Mouse (Mus musculus) erythroblast, embryonic 14.5 days (primary cell): ENCODE measurements around the gene Cdkn2c. TPM values are rescaled to one million over a fixed set of nuclear protein-coding genes. Genes with fewer than 3 reads are reported as not detected.
A peak's percentile ranks its signal among the peaks of the same experiment; 100 is the strongest.

Experiments used
- H3K27me3 ChIP-seq: 2 replicates; pipeline ENCODE4 v1.6.1; 2012; ENCODE audit warnings: inconsistent platforms; ENCODE audit not compliant: control insufficient read depth
- H3K36me3 ChIP-seq: 2 replicates; pipeline ENCODE4 v1.6.1; 2012; ENCODE audit warnings: mild to moderate bottlenecking, inconsistent platforms; ENCODE audit not compliant: control insufficient read depth
- H3K4me1 ChIP-seq: 2 replicates; pipeline ENCODE4 v1.6.1; 2012; ENCODE audit warnings: inconsistent platforms; ENCODE audit not compliant: control insufficient read depth
- H3K4me3 ChIP-seq: replicated peaks from 2 replicates; pipeline ENCODE3; 2012; ENCODE audit warnings: moderate library complexity, mild to moderate bottlenecking, inconsistent platforms
- H3K9me3 ChIP-seq: 2 replicates; pipeline ENCODE4 v1.6.1; 2012; ENCODE audit warnings: low read length, inconsistent platforms, mixed read lengths; ENCODE audit not compliant: control insufficient read depth
- GATA1 ChIP-seq: IDR thresholded peaks from 2 replicates; pipeline ENCODE4 v1.6.1; 2012; ENCODE audit warnings: low read length, inconsistent platforms, mixed read lengths
- TAL1 ChIP-seq: IDR thresholded peaks from 3 replicates; pipeline ENCODE4 v1.6.1; 2012; ENCODE audit warnings: low read length, inconsistent platforms, mixed read lengths
- polyA plus RNA-seq: library from polyadenylated mRNA; stranded (reverse); fragments of >175 nt; gene quantifications from 2 replicates; pipeline ENCODE4 v1.2.3, GENCODE M21; 2012

The Cdkn2c gene
- polyA plus RNA-seq, 1 experiment, result 18.3 TPM

GRCm38 (mm10) chr4:109671941-109672340 lies 5.0 kb upstream of the Cdkn2c start:
- Histone ChIP-seq H3K27me3 (no peaks in the 10 kb centered on the region), H3K4me3 (no peak overlapping the region), H3K4me1 (peaks cover 36% of the 10 kb centered on the region), H3K9me3 (no peaks in the 10 kb centered on the region), H3K36me3 (no peaks in the 10 kb centered on the region)
- TF ChIP-seq GATA1, result no peak
- no peak for TF ChIP-seq TAL1

DNA sequence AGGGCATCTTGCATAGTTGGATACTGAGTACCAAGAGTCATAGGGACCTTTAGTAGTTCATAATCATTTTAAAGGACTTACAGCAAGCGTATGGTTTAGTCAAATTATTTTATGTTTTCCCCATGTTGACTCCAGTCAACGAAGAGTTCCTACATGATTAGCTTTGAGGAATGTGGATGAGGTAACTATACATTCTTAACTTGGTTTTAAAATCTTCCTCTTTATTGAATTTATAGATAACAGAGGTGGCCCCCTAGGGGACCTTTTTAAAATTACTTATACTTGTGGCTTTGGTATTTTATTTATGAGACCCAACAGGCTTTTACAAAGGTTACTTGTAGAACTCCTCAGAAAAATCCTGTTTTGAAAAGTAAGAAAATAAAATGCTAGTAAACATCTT lies 3.2 kb upstream of the Cdkn2c start:
- H3K36me3 ChIP-seq, result no peaks in the 10 kb centered on the region
- H3K9me3 ChIP-seq, result no peaks in the 10 kb centered on the region
- H3K27me3 ChIP-seq, result peaks cover 4% of the 10 kb centered on the region
- no peak overlapping the region for H3K4me3 ChIP-seq
- TF ChIP-seq TAL1, result no peak
- TF ChIP-seq GATA1, result no peak
- peaks cover 30% of the 10 kb centered on the region for H3K4me1 ChIP-seq

- H3K9me3 ChIP-seq, result no peaks in the 10 kb centered on the region
- peaks cover 31% of the 10 kb centered on the region for H3K27me3 ChIP-seq
- no peak for TF ChIP-seq TAL1
- TF ChIP-seq GATA1, result no peak
- peak overlapping the region; percentile 100 for H3K4me3 ChIP-seq
- H3K36me3 ChIP-seq, result peaks cover 12% of the 10 kb centered on the region
- peaks cover 41% of the 10 kb centered on the region for H3K4me1 ChIP-seq
Measured at GRCm38 (mm10) chr4:109667518-109667917, 529 bp upstream of the Cdkn2c start.

- TF ChIP-seq GATA1 (no peak), TAL1 (no peak)
- H3K4me1 ChIP-seq, result peaks cover 36% of the 10 kb centered on the region
- H3K4me3 ChIP-seq, result peak overlapping the region; percentile 100
- peaks cover 46% of the 10 kb centered on the region for H3K27me3 ChIP-seq
- peaks cover 3% of the 10 kb centered on the region for H3K9me3 ChIP-seq
- peaks cover 25% of the 10 kb centered on the region for H3K36me3 ChIP-seq
Measured at GRCm38 (mm10) chr4:109665982-109666460, 968 bp downstream of the Cdkn2c start.

- Histone ChIP-seq H3K4me1 (peaks cover 36% of the 10 kb centered on the region), H3K4me3 (peak overlapping the region; percentile 100), H3K27me3 (peaks cover 53% of the 10 kb centered on the region), H3K9me3 (peaks cover 3% of the 10 kb centered on the region), H3K36me3 (peaks cover 31% of the 10 kb centered on the region)
- TF ChIP-seq GATA1 (no peak), TAL1 (no peak)
Measured at GRCm38 (mm10) chr4:109665101-109665981, 1.6 kb downstream of the Cdkn2c start.

GRCm38 (mm10) chr4:109664091-109664490 lies 2.9 kb downstream of the Cdkn2c start:
- Histone ChIP-seq H3K4me3 (peak overlapping the region; percentile 100), H3K27me3 (peaks cover 65% of the 10 kb centered on the region), H3K9me3 (peaks cover 3% of the 10 kb centered on the region), H3K36me3 (peaks cover 39% of the 10 kb centered on the region), H3K4me1 (peaks cover 36% of the 10 kb centered on the region)
- TF ChIP-seq GATA1, result no peak
- TF ChIP-seq TAL1, result no peak

DNA sequence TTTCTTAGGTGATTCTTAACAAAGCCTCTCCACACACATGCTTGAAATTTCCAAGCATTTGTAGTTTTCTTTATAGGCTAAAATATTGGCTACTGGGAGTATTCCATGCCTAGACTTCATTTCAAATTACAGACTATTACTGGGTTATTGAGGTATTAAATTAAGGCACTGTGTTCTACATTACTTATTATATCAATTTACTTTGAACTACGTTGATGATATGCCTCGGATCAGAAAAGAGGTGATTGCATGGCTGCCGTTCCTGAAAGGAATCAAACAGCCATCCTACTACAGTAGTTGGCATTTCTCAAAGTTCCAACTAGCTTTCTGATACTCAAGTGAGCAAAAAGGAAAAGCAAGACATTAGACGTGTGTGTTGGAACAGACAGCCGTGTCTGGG lies 4.7 kb downstream of the Cdkn2c start:
- Histone ChIP-seq H3K9me3 (peaks cover 10% of the 10 kb centered on the region), H3K4me3 (peak overlapping the region; percentile 25), H3K27me3 (peaks cover 83% of the 10 kb centered on the region), H3K36me3 (peaks cover 43% of the 10 kb centered on the region), H3K4me1 (peaks cover 28% of the 10 kb centered on the region)
- no peak for TF ChIP-seq TAL1
- no peak for TF ChIP-seq GATA1

- no peak for TF ChIP-seq TAL1
- TF ChIP-seq GATA1, result no peak
- H3K4me3 ChIP-seq, result no peak overlapping the region
- H3K36me3 ChIP-seq, result peaks cover 43% of the 10 kb centered on the region
- peaks cover 94% of the 10 kb centered on the region for H3K27me3 ChIP-seq
- peaks cover 28% of the 10 kb centered on the region for H3K4me1 ChIP-seq
- peaks cover 14% of the 10 kb centered on the region for H3K9me3 ChIP-seq
Measured at GRCm38 (mm10) chr4:109661183-109661582, 5.8 kb downstream of the Cdkn2c start.

GRCm38 (mm10) chr4:109660568-109660967 lies 6.4 kb downstream of the Cdkn2c start:
- TF ChIP-seq GATA1 (no peak), TAL1 (no peak)
- peaks cover 100% of the 10 kb centered on the region for H3K27me3 ChIP-seq

More at GRCm38 (mm10) chr4:109660568-109660967, 6.4 kb downstream of the Cdkn2c start:
- no peak overlapping the region for H3K4me3 ChIP-seq
- H3K9me3 ChIP-seq, result peaks cover 14% of the 10 kb centered on the region
- peaks cover 28% of the 10 kb centered on the region for H3K4me1 ChIP-seq
- H3K36me3 ChIP-seq, result peaks cover 43% of the 10 kb centered on the region
